Mouse (Mus musculus): ENCODE measurements around the gene Phc2. TPM values are rescaled to one million over a fixed set of nuclear protein-coding genes. Genes with fewer than 3 reads are reported as not detected.

Phc2 gene
- total and polyA plus RNA-seq, 3 experiments: 23.7 to 65.5 TPM; not detected in 1

- H3K36me3 ChIP-seq (ENCODE audit: control insufficient read depth in 1 of 2, insufficient read depth in 2 of 2, low read length in 2 of 2): peaks cover 0 to 25% of the 10 kb centered on the region in 2 experiments; a peak in 2 of 4 replicates
- TF ChIP-seq MAX (IDR thresholded peaks at IDR 0.05; ENCODE audit: low read length): no peak
- TF ChIP-seq NELFE (IDR thresholded peaks at IDR 0.05; ENCODE audit: low read depth, low read length): no peak
- TF ChIP-seq MYC (IDR thresholded peaks at IDR 0.05; ENCODE audit: low read depth, low read length): no peak
- TF ChIP-seq RCOR1 (IDR thresholded peaks at IDR 0.05; ENCODE audit: low read depth, low read length): no peak
- no peak for TF ChIP-seq MEF2A (IDR thresholded peaks at IDR 0.05; ENCODE audit: extremely low read depth, insufficient replicate concordance, low read depth, low read length, poor library complexity, severe bottlenecking)
- no peak for TF ChIP-seq USF2 (IDR thresholded peaks at IDR 0.05; ENCODE audit: borderline replicate concordance in 1 of 2, insufficient read depth in 1 of 2, low read depth in 1 of 2, low read length in 2 of 2)
- no peak for TF ChIP-seq UBTF (IDR thresholded peaks at IDR 0.05; ENCODE audit: borderline replicate concordance, insufficient read depth, low read depth, low read length)
- no peak for TF ChIP-seq TAL1 (IDR thresholded peaks at IDR 0.05; ENCODE audit: low read length)
- no peak for TF ChIP-seq POLR2AphosphoS2 (IDR thresholded peaks at IDR 0.05; ENCODE audit: low read length)
- no peak for TF ChIP-seq TCF12 (IDR thresholded peaks at IDR 0.05; ENCODE audit: low read depth, low read length)
- no peak for TF ChIP-seq CHD2 (IDR thresholded peaks at IDR 0.05; ENCODE audit: low read length)
- no peak for TF ChIP-seq TBP (IDR thresholded peaks at IDR 0.05; ENCODE audit: low read depth, low read length)
- TF ChIP-seq ETS1 (IDR thresholded peaks at IDR 0.05; ENCODE audit: low read depth, low read length): no peak
- no peak for TF ChIP-seq USF1 (IDR thresholded peaks at IDR 0.05; ENCODE audit: low read depth, low read length)
- no peak for TF ChIP-seq ELF1 (IDR thresholded peaks at IDR 0.05; ENCODE audit: low read depth, low read length)
- TF ChIP-seq POLR2AphosphoS5 (IDR thresholded peaks at IDR 0.05; ENCODE audit: borderline replicate concordance, low read depth, low read length): no peak
- no peak for TF ChIP-seq CTCF (IDR thresholded peaks at IDR 0.05 in 2 of 3, conservative IDR thresholded peaks at IDR 0.05 in 1 of 3; ENCODE audit: control insufficient read depth in 1 of 3, insufficient read depth in 1 of 3, low read depth in 2 of 3, low read length in 3 of 3, poor library complexity in 1 of 3, severe bottlenecking in 1 of 3)
- TF ChIP-seq EP300 (IDR thresholded peaks at IDR 0.05; ENCODE audit: low read depth in 1 of 2, low read length in 2 of 2): no peak
- no peak for TF ChIP-seq SMC3 (IDR thresholded peaks at IDR 0.05; ENCODE audit: low read depth, low read length)
- no peak for TF ChIP-seq MAZ (IDR thresholded peaks at IDR 0.05; ENCODE audit: low read depth, low read length)
These were observed 62.2 kb downstream of the Phc2 start for GRCm38 (mm10) chr4:128716731-128717130.

GRCm38 (mm10) chr4:128720110-128720509 is 65.6 kb downstream of the Phc2 start:
- H3K27me3 ChIP-seq (ENCODE audit: control insufficient read depth in 1 of 2, insufficient read depth in 2 of 2, low read length in 2 of 2): no peaks in the 10 kb centered on the region
- H3K4me3 ChIP-seq (ENCODE audit: control insufficient read depth in 1 of 2, insufficient read depth in 1 of 2, low read depth in 2 of 2, low read length in 2 of 2): peak overlapping the region in 1 of 2 experiments; percentile 7; a peak in 1 of 4 replicates
- peaks cover 6 to 15% of the 10 kb centered on the region in 2 experiments for H3K4me1 ChIP-seq (ENCODE audit: control insufficient read depth in 1 of 2, insufficient read depth in 2 of 2, low read length in 2 of 2)
- peak overlapping the region; percentile 87 for H3K27ac ChIP-seq (ENCODE audit: control insufficient read depth, low read depth, low read length)
- H3K79me2 ChIP-seq (ENCODE audit: control insufficient read depth, insufficient read depth, low read length, poor library complexity): no peaks in the 10 kb centered on the region
- no peaks in the 10 kb centered on the region for H3K9me3 ChIP-seq (replicated peaks; ENCODE audit: insufficient read depth, low read length)
- DNase-seq (ENCODE audit: low read depth, low spot score): peak; percentile 98
- peaks cover 0 to 18% of the 10 kb centered on the region in 2 experiments; a peak in 2 of 4 replicates for H3K36me3 ChIP-seq (ENCODE audit: control insufficient read depth in 1 of 2, insufficient read depth in 2 of 2, low read length in 2 of 2)
- H3K9ac ChIP-seq (ENCODE audit: control insufficient read depth, low read depth, low read length, poor library complexity, severe bottlenecking): peak overlapping the region; percentile 55
- TF ChIP-seq ETS1 (IDR thresholded peaks at IDR 0.05; ENCODE audit: low read depth, low read length): peak; percentile 88
- 0 out of 2 replicates have a peak, but pooled peaks have one; percentile 25 for TF ChIP-seq MAZ (IDR thresholded peaks at IDR 0.05; ENCODE audit: low read depth, low read length)
- no peak for TF ChIP-seq USF2 (IDR thresholded peaks at IDR 0.05; ENCODE audit: borderline replicate concordance in 1 of 2, insufficient read depth in 1 of 2, low read depth in 1 of 2, low read length in 2 of 2)
- peak; percentile 87 to 88 for TF ChIP-seq EP300 (IDR thresholded peaks at IDR 0.05; ENCODE audit: low read depth in 1 of 2, low read length in 2 of 2)
- TF ChIP-seq POLR2AphosphoS2 (IDR thresholded peaks at IDR 0.05; ENCODE audit: low read length): peak; percentile 44; the same call in 1 of the 2 replicates
- TF ChIP-seq SIN3A (IDR thresholded peaks at IDR 0.05; ENCODE audit: low read length): peak; percentile 87
- TF ChIP-seq SMC3 (IDR thresholded peaks at IDR 0.05; ENCODE audit: low read depth, low read length): no peak
- TF ChIP-seq TCF12 (IDR thresholded peaks at IDR 0.05; ENCODE audit: low read depth, low read length): peak; percentile 82
- no peak for TF ChIP-seq ZKSCAN1 (IDR thresholded peaks at IDR 0.05; ENCODE audit: low read depth, low read length)
- TF ChIP-seq RCOR1 (IDR thresholded peaks at IDR 0.05; ENCODE audit: low read depth, low read length): peak; percentile 86
- TF ChIP-seq RAD21 (IDR thresholded peaks at IDR 0.05; ENCODE audit: low read depth, low read length): no peak
- TF ChIP-seq ELF1 (IDR thresholded peaks at IDR 0.05; ENCODE audit: low read depth, low read length): no peak
- TF ChIP-seq UBTF (IDR thresholded peaks at IDR 0.05; ENCODE audit: borderline replicate concordance, insufficient read depth, low read depth, low read length): no peak
- no peak; the same call in 1 of the 2 replicates for TF ChIP-seq MAFK (IDR thresholded peaks at IDR 0.05; ENCODE audit: borderline replicate concordance, low read depth, low read length)
- no peak for TF ChIP-seq MEF2A (IDR thresholded peaks at IDR 0.05; ENCODE audit: extremely low read depth, insufficient replicate concordance, low read depth, low read length, poor library complexity, severe bottlenecking)
- TF ChIP-seq CTCF (IDR thresholded peaks at IDR 0.05 in 2 of 3, conservative IDR thresholded peaks at IDR 0.05 in 1 of 3; ENCODE audit: control insufficient read depth in 1 of 3, insufficient read depth in 1 of 3, low read depth in 2 of 3, low read length in 3 of 3, poor library complexity in 1 of 3, severe bottlenecking in 1 of 3): peak in 2 of 3 experiments; percentile 16 to 52; a peak in 3 of 6 replicates
- TF ChIP-seq USF1 (IDR thresholded peaks at IDR 0.05; ENCODE audit: low read depth, low read length): peak; percentile 52; the same call in 1 of the 2 replicates
- TF ChIP-seq GATA1 (IDR thresholded peaks at IDR 0.05; ENCODE audit: low read depth, low read length): peak; percentile 82
- TF ChIP-seq KAT2A (conservative IDR thresholded peaks at IDR 0.05; ENCODE audit: low read depth, low read length): no peak

More at GRCm38 (mm10) chr4:128716731-128717130, 62.2 kb downstream of the Phc2 start:
- Histone ChIP-seq H3K27ac (ENCODE audit: control insufficient read depth, low read depth, low read length) (no peak overlapping the region), H3K9me3 (replicated peaks; ENCODE audit: insufficient read depth, low read length) (no peaks in the 10 kb centered on the region), H3K27me3 (ENCODE audit: control insufficient read depth in 1 of 2, insufficient read depth in 2 of 2, low read length in 2 of 2) (no peaks in the 10 kb centered on the region), H3K9ac (ENCODE audit: control insufficient read depth, low read depth, low read length, poor library complexity, severe bottlenecking) (no peak overlapping the region), H3K4me1 (ENCODE audit: control insufficient read depth in 1 of 2, insufficient read depth in 2 of 2, low read length in 2 of 2) (peaks cover 6 to 24% of the 10 kb centered on the region in 2 experiments), H3K79me2 (ENCODE audit: control insufficient read depth, insufficient read depth, low read length, poor library complexity) (peaks cover 5% of the 10 kb centered on the region; the same call in 1 of the 2 replicates), H3K4me3 (ENCODE audit: control insufficient read depth in 1 of 2, insufficient read depth in 1 of 2, low read depth in 2 of 2, low read length in 2 of 2) (no peak overlapping the region)
- DNase-seq (ENCODE audit: low read depth, low spot score): no peak

Measured in MEL (cell line).